Mouse (Mus musculus) hindbrain, postnatal 0 days (tissue): ENCODE measurements around the gene Fgf18. TPM values are rescaled to one million over a fixed set of nuclear protein-coding genes. Genes with fewer than 3 reads are reported as not detected.

Experiments
- ATAC-seq: fragments of 200-750 bp; cut with Nextera tagmentation; 2 replicates; pipeline ENCODE4 v1.8.0; 2017; ENCODE audit warnings: mild to moderate bottlenecking, moderate TSS enrichment, moderate library complexity
- DNase-seq: peaks from one replicate; pipeline ENCODE4 v3.0.0-alpha.2; 2015; ENCODE audit warnings: low spot score
- H3K27ac ChIP-seq: fragments of 300-500 bp; sonication (generic); 2 replicates; pipeline ENCODE4 v1.5.1; 2014; ENCODE audit warnings: mild to moderate bottlenecking
- H3K27me3 ChIP-seq: fragments of 300-500 bp; sonication (generic); 2 replicates; pipeline ENCODE4 v1.6.1; 2014; ENCODE audit warnings: low read length, mixed read lengths; ENCODE audit not compliant: insufficient read depth
- H3K36me3 ChIP-seq: fragments of 300-500 bp; sonication (generic); 2 replicates; pipeline ENCODE4 v1.6.1; 2014; ENCODE audit warnings: low read length, mixed read lengths; ENCODE audit not compliant: insufficient read depth
- H3K4me1 ChIP-seq: fragments of 300-500 bp; sonication (generic); 2 replicates; pipeline ENCODE4 v1.6.1; 2014; ENCODE audit warnings: antibody characterized with exemption, low read length, mixed read lengths; ENCODE audit not compliant: insufficient read depth
- H3K4me2 ChIP-seq: fragments of 300-500 bp; sonication (generic); 2 replicates; pipeline ENCODE4 v1.6.1; 2014; ENCODE audit warnings: low read depth, mild to moderate bottlenecking, low read length, moderate library complexity, mixed read lengths
- H3K4me3 ChIP-seq: fragments of 300-500 bp; sonication (generic); 2 replicates; pipeline ENCODE4 v1.5.1; 2014; ENCODE audit warnings: low read length
- H3K9ac ChIP-seq: fragments of 300-500 bp; sonication (generic); replicated peaks from 2 replicates; pipeline ENCODE4 v1.6.1; 2014; ENCODE audit warnings: mild to moderate bottlenecking, low read length, moderate library complexity, mixed read lengths
- H3K9me3 ChIP-seq: fragments of 300-500 bp; sonication (generic); 2 replicates; pipeline ENCODE4 v1.6.1; 2016; ENCODE audit warnings: low read length, mixed read lengths
- CTCF ChIP-seq: IDR thresholded peaks from 2 replicates; pipeline ENCODE4 v1.5.1; 2016; ENCODE audit warnings: antibody characterized with exemption, control low read depth, low read depth
- WGBS: fragments of 180-500 bp; shearing (Covaris S2); extraction: QIAGEN DNeasy Blood & Tissue Kit; methylation state at CpG from one replicate; pipeline ENCODE4 v1.1.7; 2014; 5-methylcytosine and 5-hydroxymethylcytosine counted together
- polyA plus RNA-seq: library from polyadenylated mRNA; unstranded; fragments of >200 nt; fragmentation: Nextera tagmentation; extraction: Ambion mirVana; gene quantifications from 2 replicates; pipeline ENCODE4 v1.2.1, GENCODE M21; 2015
- total RNA-seq: library from RNA; depleted of rRNA; stranded (reverse); fragments of >200 nt; gene quantifications from 2 replicates; pipeline ENCODE4 v1.2.3, GENCODE M21; 2014

Fgf18 gene
- total and polyA plus RNA-seq, 2 experiments from 2014 or later = 6.3 to 10.3 TPM

GRCm38 (mm10) chr11:33140111-33140460, 7.1 kb downstream of the Fgf18 start:
- Histone ChIP-seq H3K4me1 (no peaks in the 10 kb centered on the region), H3K4me2 (no peak overlapping the region), H3K9me3 (no peaks in the 10 kb centered on the region), H3K9ac (no peak overlapping the region), H3K27me3 (0 out of 2 replicates have a peak, but pooled peaks cover 2% of the 10 kb centered on the region), H3K36me3 (no peaks in the 10 kb centered on the region), H3K4me3 (no peak overlapping the region), H3K27ac (no peak overlapping the region)
- no peak for TF ChIP-seq CTCF
- DNase-seq (no peak), ATAC-seq (no peak)
- 66% methylated on average over 5 of the region's 5 CpGs for WGBS

GRCm38 (mm10) chr11:33139458-33140110, 7.6 kb downstream of the Fgf18 start:
- Histone ChIP-seq H3K4me1 (no peaks in the 10 kb centered on the region), H3K9ac (no peak overlapping the region), H3K4me3 (no peak overlapping the region), H3K9me3 (no peaks in the 10 kb centered on the region), H3K36me3 (no peaks in the 10 kb centered on the region), H3K27ac (no peak overlapping the region), H3K4me2 (no peak overlapping the region), H3K27me3 (0 out of 2 replicates have a peak, but pooled peaks cover 2% of the 10 kb centered on the region)
- no peak for TF ChIP-seq CTCF
- ATAC-seq = no peak
- WGBS = 78% methylated on average over 9 of the region's 9 CpGs
- DNase-seq = no peak

- DNase-seq (no peak), ATAC-seq (no peak)
- Histone ChIP-seq H3K36me3 (no peaks in the 10 kb centered on the region), H3K4me1 (no peaks in the 10 kb centered on the region), H3K9me3 (no peaks in the 10 kb centered on the region), H3K4me2 (no peak overlapping the region), H3K27me3 (0 out of 2 replicates have a peak, but pooled peaks cover 2% of the 10 kb centered on the region), H3K27ac (no peak overlapping the region), H3K4me3 (no peak overlapping the region), H3K9ac (no peak overlapping the region)
- 94% methylated on average over 5 of the region's 5 CpGs for WGBS
- TF ChIP-seq CTCF = no peak
Observed at GRCm38 (mm10) chr11:33138686-33139085, 8.5 kb downstream of the Fgf18 start.

- H3K4me3 ChIP-seq = no peak overlapping the region
- H3K9ac ChIP-seq = no peak overlapping the region
- DNase-seq (no peak), ATAC-seq (no peak)
- no peaks in the 10 kb centered on the region for H3K27me3 ChIP-seq
- no peaks in the 10 kb centered on the region for H3K4me1 ChIP-seq
- no peak for TF ChIP-seq CTCF
- WGBS = 88% methylated on average over 8 of the region's 8 CpGs
- no peaks in the 10 kb centered on the region for H3K36me3 ChIP-seq
- no peak overlapping the region for H3K4me2 ChIP-seq
- H3K9me3 ChIP-seq = no peaks in the 10 kb centered on the region
- H3K27ac ChIP-seq = no peak overlapping the region
Observed at GRCm38 (mm10) chr11:33134391-33134986, 12.7 kb downstream of the Fgf18 start.

GRCm38 (mm10) chr11:33132619-33133338, 14.4 kb downstream of the Fgf18 start:
- WGBS = 51% methylated on average over 8 of the region's 8 CpGs
- Histone ChIP-seq H3K9me3 (no peaks in the 10 kb centered on the region), H3K27ac (no peak overlapping the region), H3K27me3 (no peaks in the 10 kb centered on the region), H3K4me3 (no peak overlapping the region), H3K4me2 (no peak overlapping the region), H3K4me1 (no peaks in the 10 kb centered on the region), H3K36me3 (no peaks in the 10 kb centered on the region), H3K9ac (no peak overlapping the region)
- no peak for DNase-seq
- no peak for TF ChIP-seq CTCF
- 0 out of 2 replicates have a peak, but pooled peaks have one; percentile 10 for ATAC-seq

- Histone ChIP-seq H3K27ac (no peak overlapping the region), H3K9me3 (no peaks in the 10 kb centered on the region), H3K9ac (no peak overlapping the region), H3K4me1 (no peaks in the 10 kb centered on the region), H3K36me3 (no peaks in the 10 kb centered on the region), H3K27me3 (no peaks in the 10 kb centered on the region), H3K4me3 (no peak overlapping the region), H3K4me2 (no peak overlapping the region)
- DNase-seq (no peak), ATAC-seq (no peak)
- TF ChIP-seq CTCF = no peak
Observed at GRCm38 (mm10) chr11:33127058-33127457, 20.1 kb downstream of the Fgf18 start.
